Mouse (Mus musculus): ENCODE data around the gene Pou2f2.
A peak's percentile ranks its signal among the peaks of the same experiment; 100 is the strongest.

Pou2f2 gene

DNA sequence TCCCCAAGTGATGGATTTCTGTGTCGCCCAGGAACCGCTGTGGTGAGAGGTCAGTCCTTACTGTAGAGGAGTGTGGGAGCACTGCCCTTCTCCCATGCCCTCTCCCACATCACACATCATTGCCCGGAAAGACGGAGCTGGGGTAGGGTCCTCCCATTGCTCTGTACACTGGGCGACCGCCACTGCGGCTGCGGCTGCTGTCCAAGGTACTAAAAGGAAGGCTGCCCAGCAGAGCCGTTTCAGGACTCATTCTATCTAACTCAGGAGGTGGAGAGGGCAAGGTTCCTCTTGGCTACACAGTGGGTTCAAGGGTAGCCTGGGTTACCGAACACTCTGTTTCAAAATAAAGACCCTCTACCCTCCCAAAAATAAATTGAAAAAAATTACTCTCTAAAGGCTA is 33.6 kb downstream of the Pou2f2 start:
- DNase-seq (ENCODE audit: low read depth, low spot score): peak; percentile 65

DNA sequence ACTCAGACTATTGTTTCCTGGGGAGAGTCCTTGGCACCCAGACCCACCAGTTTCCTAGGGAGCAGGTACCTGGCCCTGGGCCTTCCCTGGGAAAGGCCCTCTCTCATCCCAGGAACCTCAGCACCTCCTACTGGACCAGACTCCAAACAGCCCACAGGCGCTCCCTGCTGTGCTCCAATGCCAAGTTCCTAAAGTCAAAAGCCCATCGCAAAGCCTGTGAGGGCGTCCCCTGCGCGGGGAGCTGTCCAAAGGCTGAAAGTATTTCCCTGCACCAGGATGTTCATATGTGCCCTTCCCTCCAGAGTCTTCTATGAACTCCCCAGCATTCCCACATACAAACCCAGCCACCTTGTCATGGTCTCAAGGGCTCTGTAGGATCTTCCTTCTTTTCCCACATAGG is 37.8 kb downstream of the Pou2f2 start:
- peak; percentile 79 for DNase-seq (ENCODE audit: low read depth, low spot score)

DNA sequence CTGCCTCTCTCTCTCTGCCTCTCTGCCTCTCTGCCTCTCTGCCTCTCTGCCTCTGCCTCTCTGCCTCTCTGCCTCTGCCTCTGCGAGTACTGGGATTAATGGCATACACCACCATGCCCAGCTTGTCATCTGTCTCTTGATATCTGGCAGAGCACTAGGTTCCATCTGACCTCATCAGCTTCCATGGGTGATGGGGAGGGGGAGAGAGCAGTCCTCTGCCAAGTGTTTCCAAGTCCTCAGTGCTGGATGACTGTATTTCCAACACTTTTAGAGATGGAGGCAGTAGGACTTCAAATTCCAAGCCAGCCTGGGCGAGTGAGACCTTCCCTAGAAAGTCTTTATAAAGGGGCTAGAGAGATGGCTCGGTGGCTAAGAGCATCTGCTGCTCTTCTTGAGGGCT is 42.0 kb downstream of the Pou2f2 start:
- DNase-seq (ENCODE audit: low read depth, low spot score): no peak

DNA sequence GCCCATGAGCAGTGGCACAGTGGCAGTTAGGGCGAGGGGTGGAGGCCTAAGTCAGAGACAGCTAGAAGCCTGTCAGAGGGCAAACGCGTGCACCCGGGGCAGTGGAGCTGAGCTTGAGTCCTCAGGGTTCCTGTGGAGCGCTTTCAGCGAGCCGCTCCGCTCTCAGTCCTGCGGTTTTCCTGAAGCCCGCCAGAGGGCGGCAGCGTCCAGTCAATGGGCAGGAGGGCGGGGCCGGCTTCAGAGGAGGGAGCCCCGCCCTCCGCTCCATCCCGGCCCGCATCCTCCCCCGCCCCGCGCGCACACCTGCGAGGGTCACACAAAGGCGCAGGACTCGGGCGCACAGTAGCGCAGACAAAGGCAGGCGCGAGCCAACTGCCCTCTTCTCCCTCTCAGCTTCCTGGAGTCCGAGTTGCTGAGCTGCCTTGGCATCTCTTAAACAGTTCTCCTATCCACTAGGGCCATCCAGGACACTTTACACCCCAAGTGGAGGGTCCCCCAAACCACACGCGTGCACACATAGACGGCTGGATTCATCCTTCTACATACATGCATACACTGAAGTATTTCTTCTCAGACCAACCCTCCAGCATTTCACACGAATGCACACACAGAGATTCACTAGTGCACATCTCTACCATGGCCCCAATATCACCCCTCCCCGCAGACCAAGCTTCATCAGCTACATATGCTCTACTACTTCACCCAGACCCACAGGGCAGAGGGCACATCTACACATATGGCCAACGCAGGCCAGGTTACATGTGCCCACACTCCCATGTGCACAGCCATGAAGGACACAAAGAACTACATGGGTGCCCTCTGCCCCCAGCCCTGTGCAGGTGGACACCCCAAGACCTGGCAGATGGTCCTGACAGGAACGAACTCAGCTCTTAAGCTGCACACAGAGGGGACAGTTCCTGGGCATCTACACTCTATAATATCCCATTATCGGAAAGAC is 46.2 kb downstream of the Pou2f2 start:
- DNase-seq (ENCODE audit: low read depth, low spot score): peak; percentile 90

DNA sequence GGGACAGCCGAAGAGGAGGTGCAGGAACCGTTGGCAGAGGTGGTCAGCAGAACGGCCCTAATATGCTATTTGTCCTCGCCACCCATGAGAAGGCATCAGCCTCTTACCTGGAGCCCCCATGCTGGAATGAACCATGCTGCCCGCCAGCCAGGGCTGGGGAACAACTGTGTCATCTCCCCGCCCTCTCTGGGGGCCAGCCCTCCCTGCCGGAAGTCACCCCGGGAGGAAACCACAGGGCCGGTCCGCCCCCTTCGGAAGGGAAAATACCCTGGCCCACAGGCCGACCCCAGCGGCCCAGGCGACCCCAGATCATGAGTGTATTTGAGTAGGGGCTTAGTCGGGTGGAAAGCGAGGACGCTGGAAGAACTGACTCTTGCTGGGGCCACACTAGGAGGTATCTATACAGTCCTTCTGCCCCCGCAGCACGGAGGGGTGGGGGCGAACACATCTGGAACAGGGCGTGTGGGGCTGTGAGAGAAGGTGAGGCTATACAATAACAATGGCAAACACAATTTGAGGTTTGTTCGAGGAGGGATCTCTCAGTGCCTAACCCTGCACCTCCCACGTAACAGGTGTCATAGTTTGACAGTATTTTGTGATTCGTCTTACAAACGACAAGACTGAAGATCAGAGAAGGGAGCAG is 47.1 kb downstream of the Pou2f2 start:
- DNase-seq (ENCODE audit: low read depth, low spot score): no peak

DNA sequence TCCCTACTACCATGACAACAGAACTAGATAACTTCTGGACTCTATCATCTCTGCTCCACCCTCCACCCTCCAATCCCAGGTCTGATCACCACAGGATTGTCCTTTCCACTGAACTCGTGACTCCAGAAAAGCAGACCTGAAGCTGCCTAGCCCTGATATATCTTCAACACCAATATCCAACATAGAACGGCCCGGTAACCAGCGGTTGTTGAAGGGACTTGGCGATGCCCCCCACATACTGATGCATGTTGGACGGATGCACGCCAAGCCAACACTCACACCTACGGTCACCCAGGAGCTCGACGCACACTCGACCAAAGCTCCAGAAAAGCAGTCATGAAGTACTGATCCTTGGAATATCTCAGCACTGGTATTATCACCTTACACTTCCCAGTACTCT is 48.3 kb downstream of the Pou2f2 start:
- no peak for DNase-seq (ENCODE audit: low read depth, low spot score)

DNA sequence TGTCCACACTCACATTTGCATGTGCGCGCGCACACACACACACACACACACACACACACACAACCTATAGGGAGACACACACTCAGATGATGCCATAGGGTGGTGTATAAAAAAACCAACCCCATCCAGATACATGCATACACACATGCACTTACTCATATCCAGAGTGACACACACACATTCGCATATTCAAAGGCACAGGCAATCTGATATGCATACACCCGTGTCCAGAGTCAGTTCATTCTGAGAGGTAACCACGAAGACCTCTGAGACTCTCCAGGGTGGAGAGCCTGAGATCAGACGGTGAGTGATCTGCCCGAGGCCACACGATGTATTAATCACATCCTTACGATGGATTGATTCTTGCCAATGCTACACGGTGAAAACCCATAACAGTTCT is 49.0 kb downstream of the Pou2f2 start:
- no peak for DNase-seq (ENCODE audit: low read depth, low spot score)

DNA sequence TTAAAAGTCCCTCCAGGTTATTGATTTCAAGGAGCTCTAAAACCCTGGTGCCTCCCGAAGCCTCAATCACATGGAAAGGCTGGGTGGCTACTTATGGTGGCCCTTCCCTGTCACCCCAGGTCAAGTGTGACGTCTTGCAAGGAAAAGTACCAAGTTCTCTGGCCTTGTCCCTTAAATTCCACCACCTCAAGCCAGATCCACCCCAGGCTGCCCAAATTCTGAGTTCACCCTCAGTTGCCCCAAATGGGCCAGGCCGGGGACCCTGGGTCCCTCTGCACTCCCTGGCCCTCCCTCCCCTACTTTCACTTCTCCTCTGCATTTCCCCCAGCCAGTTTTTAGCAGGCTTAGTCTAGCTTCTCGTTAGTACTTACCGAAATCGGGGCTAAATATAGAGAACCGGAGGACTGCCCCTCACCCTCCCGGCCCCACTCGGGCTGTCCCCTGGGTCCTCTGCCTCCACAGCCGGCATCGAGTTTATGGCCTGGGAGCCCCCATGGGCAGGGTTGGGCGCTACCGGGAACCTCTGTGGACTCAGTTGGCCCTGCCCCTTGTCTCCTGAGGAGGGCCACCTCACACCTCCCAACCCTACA is 50.0 kb downstream of the Pou2f2 start:
- DNase-seq (ENCODE audit: low read depth, low spot score): no peak

DNA sequence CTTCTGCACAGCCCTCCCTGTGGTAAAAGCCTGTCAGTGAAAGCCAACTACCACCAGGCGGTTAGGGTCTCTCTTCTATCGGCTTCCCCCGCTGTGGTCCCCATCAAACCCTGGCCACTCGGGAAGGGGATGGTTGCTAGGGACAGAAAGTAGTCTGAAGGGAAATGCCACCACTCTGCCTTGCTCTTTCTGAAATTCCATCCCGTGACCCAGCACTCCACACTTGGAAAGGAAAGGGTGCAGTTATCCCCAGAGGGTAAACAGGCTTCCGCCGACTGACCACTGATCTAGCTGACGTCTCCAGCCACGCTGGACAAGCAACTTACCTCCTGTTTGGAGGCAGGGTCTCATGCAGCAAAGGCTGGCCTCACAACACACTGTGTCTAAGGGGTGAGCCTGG is 51.6 kb downstream of the Pou2f2 start:
- no peak for DNase-seq (ENCODE audit: low read depth, low spot score)

DNA sequence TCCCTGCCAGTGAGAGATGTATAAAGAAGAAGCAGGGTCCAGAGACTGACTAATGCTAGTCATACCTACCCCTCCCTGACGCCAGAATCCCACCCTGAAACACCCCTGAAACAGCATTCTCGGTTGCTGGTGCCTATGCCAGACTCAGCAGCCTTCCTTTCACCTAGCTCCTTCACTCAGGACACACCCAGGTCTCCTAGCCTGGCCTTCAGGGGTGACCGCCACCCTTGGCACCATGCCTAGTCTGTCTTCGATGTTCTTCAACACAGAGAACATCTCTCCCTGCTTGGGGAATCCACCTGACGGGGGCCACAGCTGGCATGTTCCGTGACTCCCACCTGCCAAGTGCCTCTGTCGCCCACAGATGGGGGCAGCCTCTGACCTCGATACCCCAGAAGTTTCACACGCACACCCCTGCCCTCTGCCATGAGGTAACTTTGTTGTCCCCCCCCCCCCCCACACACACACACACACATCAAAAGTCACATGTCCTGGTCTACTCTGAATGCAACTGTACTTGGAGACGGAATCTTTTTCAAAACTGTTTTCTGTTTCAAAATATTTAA is 53.7 kb downstream of the Pou2f2 start:
- DNase-seq (ENCODE audit: low read depth, low spot score): no peak

DNA sequence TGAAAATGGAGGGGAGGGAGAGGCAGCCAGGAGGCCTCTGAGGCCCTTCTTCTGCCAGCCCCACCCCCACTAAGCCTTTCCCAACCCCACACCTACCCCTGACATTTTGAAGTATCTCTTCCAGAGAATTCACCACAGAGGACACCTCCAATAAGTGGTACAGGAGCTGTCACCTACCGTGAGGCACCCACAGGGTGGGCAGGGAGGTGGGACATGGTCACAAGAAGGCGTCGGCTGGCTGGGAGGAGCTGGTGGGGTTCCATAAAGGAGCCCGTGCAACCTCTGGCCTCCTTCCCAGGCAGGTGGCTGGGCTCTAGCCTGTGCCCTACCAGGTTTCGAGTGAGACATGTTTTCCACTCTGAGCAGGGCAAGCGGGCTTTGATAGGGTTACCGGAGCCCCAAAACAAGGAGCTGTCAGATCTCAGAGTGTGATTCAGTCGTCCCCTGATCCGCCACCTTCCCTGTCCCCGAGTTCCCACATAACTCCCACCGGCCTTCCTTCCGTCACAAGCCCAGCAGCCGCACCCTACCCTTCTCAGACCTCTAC is 58.2 kb downstream of the Pou2f2 start:
- DNase-seq (ENCODE audit: low read depth, low spot score): no peak

DNA sequence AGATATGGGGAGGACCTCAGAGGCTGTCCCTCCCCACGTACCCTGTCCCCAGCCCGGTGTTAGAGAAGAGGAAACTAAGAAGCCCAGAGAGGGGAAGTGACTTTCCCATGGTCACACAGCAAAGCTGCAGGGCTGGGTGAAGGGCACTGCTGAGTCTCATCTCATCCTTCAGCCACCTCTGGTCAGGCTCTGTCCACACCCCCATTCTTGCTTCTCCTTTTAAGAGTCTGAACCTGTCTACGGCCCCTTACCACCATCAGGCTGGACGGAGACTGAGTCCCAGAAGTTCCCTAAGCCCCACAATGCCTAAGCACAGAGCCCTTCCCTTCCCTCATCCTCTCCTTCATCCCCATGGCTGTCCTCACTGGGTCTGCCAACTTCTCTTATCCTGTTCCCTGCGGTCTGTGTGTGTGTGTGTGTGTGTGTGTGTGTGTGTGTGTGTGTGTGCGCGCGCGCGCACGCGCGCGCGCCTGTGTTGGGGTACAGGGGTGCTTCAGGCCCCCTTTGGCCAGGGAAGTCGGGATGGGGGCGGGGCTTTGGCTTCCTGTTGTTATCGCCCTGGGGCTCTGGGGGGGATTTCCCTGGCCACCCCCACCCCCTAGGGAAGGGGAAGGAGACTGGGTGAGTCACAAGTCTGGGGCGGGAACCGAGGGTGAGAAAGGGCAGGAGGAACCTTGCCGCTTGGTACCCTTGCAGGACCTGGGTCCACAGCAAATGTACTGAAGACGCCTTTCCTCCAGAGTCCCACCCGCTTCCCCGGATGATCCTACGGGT is 59.3 kb downstream of the Pou2f2 start:
- no peak for DNase-seq (ENCODE audit: low read depth, low spot score)

DNA sequence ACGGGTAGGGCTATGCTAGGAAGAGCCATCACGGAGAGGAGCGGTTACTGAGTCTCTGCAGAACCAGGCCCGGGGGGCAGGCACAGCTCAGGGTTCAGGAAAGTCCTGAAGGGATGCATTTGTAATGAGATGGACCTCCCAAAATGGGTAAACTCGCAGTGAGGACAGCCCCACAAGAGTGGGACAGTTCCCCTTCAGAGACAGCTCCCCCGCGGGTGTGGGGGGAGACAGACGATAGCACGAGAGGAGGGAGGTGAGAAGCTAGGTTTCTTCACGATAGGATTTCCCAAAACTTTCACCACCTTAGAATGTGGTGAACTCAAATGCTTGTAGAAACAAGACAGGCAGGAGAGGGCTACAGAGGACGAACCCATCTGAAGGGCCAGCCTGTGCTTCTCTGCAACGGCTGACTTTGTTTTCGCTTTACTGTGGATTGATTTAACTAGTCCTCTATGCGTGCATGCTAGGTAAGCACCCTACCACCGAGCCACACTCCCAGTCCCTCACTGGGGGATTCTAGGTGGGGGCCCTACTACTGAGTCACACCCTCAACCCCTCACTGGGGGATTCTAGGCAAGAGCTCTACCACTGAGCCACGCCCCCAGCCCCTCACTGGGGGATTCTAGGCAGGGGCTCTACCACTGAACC is 66.4 kb downstream of the Pou2f2 start:
- no peak for DNase-seq (ENCODE audit: low read depth, low spot score)

DNA sequence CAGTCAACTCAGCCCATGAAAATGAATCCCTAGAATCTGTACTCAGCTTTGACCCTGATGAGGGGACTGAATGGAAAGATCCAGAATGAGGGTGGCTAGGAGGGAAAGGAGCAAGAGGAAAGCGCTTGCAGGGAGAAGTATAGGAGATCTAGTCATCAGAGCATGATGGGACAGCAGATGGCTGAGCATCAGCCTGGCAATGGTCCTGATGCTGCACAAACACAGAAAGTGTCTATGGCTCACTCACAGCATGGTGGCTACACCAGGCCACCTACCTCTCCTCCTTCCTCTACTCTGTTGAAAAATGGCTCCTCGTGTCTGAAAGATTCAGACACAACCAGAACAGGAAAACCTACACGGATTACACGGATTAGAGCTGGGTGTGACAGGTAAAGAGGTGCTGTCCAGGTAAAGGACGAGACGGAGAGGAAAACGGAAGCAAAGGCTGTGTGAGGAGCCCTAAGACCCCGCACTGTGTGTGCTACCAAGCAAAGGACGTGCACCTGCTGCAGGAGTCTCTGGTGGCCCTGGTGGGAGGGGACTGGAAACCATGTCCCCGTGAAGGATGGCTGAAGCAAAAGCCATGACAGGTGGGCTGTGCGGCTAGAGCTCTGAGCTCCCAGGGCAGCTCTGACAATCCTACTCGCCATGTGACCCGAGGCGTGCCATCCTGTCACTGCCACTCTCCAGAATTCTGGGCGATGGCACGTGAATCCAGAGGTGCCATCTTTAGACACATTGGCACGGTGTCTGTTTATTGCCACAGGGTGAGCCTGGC is 67.2 kb downstream of the Pou2f2 start:
- DNase-seq (ENCODE audit: low read depth, low spot score): no peak

DNA sequence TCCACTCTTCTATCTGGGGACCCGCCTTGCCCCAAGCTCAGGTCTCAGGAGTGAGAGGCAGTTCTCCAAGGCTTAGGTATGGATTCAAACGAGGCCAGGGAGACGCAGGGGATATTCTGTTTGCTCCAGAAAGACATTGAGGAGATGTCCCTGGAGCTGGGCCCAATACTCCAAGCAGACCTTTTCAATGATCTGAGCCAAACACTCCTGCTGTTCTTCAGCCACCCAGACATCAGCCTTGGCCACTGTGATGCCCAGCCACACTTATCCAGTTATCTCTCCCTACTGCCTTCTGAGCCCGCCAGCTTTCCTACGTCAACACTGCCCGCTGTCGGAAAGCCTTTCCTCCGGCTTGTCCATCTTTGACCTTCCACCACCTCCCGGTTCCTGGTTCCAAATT is 69.2 kb downstream of the Pou2f2 start:
- no peak for DNase-seq (ENCODE audit: low read depth, low spot score)

DNA sequence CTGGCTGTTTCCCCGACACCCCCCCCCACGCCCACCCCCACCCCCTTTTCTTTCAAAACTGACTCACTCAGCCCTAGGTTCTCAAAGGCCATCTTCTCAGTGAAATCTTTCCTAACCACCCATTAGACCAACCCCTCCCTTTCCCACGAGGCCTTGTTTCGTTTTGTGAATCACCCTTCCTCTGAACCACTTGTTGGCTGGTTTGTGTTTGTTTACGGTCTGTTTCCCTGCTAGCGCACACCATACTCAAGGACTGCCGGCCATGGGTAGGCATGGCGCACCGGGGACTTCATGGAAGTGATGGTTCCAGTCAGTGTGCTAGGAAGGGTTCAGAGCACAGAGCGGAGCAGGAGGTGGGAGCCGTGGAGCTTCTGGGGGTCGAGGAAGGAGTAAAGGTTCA is 70.2 kb downstream of the Pou2f2 start:
- DNase-seq (ENCODE audit: low read depth, low spot score): no peak

DNA sequence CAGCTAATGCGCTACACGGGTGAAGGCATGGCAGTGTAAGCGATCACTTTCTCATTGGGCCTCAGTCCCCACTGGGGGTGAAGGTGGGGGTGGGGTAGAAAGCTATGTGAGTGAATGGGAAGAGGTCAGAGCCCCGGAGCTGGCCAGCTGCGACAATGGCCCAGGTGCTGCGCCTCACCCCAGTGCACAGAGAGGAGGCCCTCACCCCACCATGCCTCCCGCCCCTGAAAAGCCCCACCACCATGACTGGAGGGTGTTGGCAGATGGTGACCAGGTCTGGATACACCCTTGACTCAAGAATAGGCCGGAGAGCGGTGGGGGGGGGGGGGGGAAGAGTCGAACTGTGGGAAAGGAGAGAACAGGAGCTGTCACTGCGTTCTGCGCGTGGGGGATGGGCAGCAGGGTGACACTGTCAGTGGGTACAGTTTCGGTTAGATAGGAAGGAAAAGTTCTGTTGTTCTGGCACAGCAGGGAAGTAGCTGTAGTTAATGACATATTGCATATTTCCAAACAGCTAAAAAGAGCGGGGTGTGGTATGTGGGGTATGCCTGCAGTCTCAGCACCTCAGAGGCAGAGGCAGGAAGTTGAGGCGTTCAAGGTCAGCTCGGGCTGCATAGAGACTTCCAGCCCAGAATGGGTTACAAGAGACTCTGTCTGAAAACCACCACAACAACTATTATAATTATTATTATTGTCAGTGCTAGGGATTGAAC is 72.6 kb downstream of the Pou2f2 start:
- DNase-seq (ENCODE audit: low read depth, low spot score): no peak

DNA sequence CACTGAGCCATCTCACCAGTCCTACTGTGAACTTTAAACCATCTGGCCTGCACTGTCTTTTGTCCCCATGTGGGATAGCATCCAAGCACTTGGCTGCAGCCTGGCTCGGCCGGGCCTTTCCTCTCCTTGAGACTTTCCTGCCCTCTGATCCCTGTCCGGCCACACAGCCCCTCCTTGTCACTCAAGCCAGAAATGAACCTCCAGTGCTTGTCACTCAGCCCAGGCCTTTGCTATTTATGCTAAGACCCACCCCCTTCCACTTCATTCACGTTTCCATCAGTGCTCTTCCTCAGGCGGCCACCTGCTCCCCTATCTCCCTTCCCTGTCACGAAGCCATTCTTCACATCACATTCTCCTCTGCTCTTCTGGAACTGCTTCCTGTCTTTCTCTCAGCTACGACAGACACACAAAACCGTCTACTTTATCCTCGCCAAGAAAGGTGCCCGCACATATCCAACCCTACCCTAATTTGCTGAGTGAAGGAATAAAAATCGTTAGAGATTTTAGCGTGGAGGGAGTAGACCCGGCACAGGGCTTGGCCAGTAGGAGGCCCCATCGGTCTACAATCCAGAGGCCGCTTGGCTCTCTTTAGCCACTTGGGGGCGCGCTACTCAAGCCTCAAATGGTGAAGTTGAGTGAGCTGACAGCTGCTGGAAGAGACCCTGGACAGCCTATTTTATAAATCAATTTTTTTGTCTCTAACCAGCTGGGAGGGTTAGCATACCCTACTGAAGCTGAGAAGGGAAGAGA is 73.9 kb downstream of the Pou2f2 start:
- peak; percentile 80 for DNase-seq (ENCODE audit: low read depth, low spot score)

DNA sequence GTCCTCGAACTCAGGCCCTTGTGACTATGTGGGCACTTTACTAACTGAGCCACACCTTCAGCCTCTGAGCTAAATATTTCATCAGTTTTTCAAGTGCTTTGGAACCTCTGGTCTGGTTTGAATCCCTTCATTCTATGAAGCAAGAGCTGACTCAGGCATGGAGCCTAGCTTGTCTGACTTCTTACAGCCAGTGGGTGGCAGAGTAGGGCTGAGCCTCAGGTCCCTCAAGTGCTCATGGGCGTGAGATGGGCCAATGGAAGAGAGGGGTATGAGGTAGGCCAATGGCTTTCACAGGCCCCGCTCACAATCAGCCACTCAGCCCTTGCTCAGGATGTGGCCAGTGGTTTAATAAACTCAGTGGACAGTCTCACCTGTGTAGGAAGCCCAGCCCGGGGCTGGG is 79.9 kb downstream of the Pou2f2 start:
- no peak for DNase-seq (ENCODE audit: low read depth, low spot score)
